Mouse (Mus musculus) embryonic facial prominence, embryonic 15.5 days (tissue): ENCODE results near the gene Stoml2. TPM values are rescaled to one million over a fixed set of nuclear protein-coding genes. Genes with fewer than 3 reads are reported as not detected.
"Not testable (repeated sequence)": the region's sequence is repeated elsewhere in the genome, so short reads cannot be mapped to it uniquely, and the experiment has no call there.

Source experiments
- ATAC-seq: fragments of 200-750 bp; cut with Nextera tagmentation; 2 replicates; pipeline ENCODE4 v1.8.0; 2017; ENCODE audit warnings: low read depth, moderate TSS enrichment; ENCODE audit not compliant: insufficient number of reproducible peaks, low FRiP score, low TSS enrichment
- H3K27ac ChIP-seq: fragments of 300-500 bp; sonication (generic); replicated peaks from 2 replicates; pipeline ENCODE4 v1.5.1; 2015; ENCODE audit warnings: mild to moderate bottlenecking, inconsistent platforms
- H3K27me3 ChIP-seq: fragments of 300-500 bp; sonication (generic); 2 replicates; pipeline ENCODE4 v1.6.1; 2015; ENCODE audit warnings: inconsistent platforms
- H3K36me3 ChIP-seq: fragments of 300-500 bp; sonication (generic); 2 replicates; pipeline ENCODE4 v1.6.1; 2015; ENCODE audit warnings: mild to moderate bottlenecking, inconsistent platforms
- H3K4me1 ChIP-seq: fragments of 300-500 bp; sonication (generic); 2 replicates; pipeline ENCODE4 v1.6.1; 2015; ENCODE audit warnings: inconsistent platforms
- H3K4me2 ChIP-seq: fragments of 300-500 bp; sonication (generic); replicated peaks from 2 replicates; pipeline ENCODE4 v1.6.1; 2015; ENCODE audit warnings: mild to moderate bottlenecking, inconsistent platforms
- H3K4me3 ChIP-seq: fragments of 300-500 bp; sonication (generic); replicated peaks from 2 replicates; pipeline ENCODE4 v1.5.1; 2015; ENCODE audit warnings: mild to moderate bottlenecking, inconsistent platforms
- H3K9ac ChIP-seq: fragments of 300-500 bp; sonication (generic); 2 replicates; pipeline ENCODE4 v1.6.1; 2015; ENCODE audit warnings: inconsistent platforms
- H3K9me3 ChIP-seq: fragments of 300-500 bp; sonication (generic); replicated peaks from 2 replicates; pipeline ENCODE4 v1.6.1; 2016; ENCODE audit warnings: inconsistent platforms
- WGBS: fragments of 180-500 bp; shearing (Covaris S2); methylation state at CpG from one replicate; pipeline ENCODE4 v1.1.7; 2015; 5-methylcytosine and 5-hydroxymethylcytosine counted together
- polyA plus RNA-seq: library from polyadenylated mRNA; unstranded; fragments of >200 nt; fragmentation: Nextera tagmentation; extraction: Ambion mirVana; gene quantifications from 2 replicates; pipeline ENCODE4 v1.2.1, GENCODE M21; 2015

Gene Stoml2
- polyA plus RNA-seq, 1 experiment from 2014 or later: 294 TPM

- not testable (repeated sequence) for H3K36me3 ChIP-seq, H3K9me3 ChIP-seq, H3K27me3 ChIP-seq
- H3K27ac ChIP-seq: peak within 1 kb of the TSS; percentile 99
- peak within 1 kb of the TSS; percentile 98 for H3K9ac ChIP-seq
- WGBS: under 1% methylated on average over 51 of the region's 56 CpGs
- H3K4me1 ChIP-seq: peaks cover 27% of the 10 kb centered on the region
- H3K4me2 ChIP-seq: peak within 1 kb of the TSS; percentile 61
- ATAC-seq: peak; percentile 99
- peak within 1 kb of the TSS; percentile 94 for H3K4me3 ChIP-seq
Observed at GRCm38 (mm10) chr4:43000141-43000986, 31.1 kb downstream of the Stoml2 start, which contains the start of gene Vcp. Gene Vcp (minus strand): TSS chr4:43000507.

DNA sequence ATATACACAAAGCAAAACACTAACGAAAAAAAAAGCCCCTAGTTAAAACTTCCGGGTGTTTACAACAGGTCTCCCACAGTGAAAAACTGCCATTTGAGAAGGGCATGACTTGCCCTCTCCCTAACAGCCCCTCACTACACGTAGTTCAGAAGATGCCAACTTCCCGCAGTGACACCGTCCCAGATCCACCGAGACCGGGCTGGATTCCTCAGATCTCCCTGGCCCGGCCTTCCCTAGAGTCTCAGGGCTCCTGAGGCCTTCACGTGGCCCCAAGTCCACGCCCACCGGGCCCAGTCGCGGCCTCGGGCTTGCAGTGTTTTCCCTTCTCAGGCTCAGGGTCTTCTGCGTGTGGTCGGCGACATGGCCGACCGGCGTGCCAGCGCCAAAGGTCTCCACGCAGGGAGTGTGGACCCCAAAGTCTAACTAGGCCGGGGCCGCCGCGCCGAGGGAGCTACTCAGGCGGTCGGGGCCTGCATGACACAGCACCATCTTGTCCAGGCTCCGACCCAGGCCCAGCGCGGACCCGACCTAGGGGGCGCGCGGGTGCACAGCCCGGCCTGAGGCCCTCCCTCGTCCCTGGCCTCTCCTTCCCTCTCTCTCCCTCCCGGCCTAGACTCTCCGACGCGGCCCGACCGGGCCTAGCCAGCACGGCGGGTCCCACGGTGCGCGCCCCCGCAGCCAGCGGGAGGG lies 31.9 kb downstream of the Stoml2 start:
- peak overlapping the region; percentile 98 for H3K9ac ChIP-seq
- H3K9me3 ChIP-seq: no peaks in the 10 kb centered on the region
- peaks cover 12% of the 10 kb centered on the region for H3K36me3 ChIP-seq
- H3K27me3 ChIP-seq: no peaks in the 10 kb centered on the region
- H3K4me3 ChIP-seq: peak overlapping the region; percentile 94
- peak; percentile 78 for ATAC-seq
- peaks cover 27% of the 10 kb centered on the region for H3K4me1 ChIP-seq
- WGBS: under 1% methylated on average over 49 of the region's 51 CpGs
- peak overlapping the region; percentile 99 for H3K27ac ChIP-seq
- peak overlapping the region; percentile 61 for H3K4me2 ChIP-seq

GRCm38 (mm10) chr4:42998022-42998421 lies 33.5 kb downstream of the Stoml2 start:
- WGBS: 48% methylated on average over 2 of the region's 2 CpGs
- Histone ChIP-seq H3K36me3 (peaks cover 28% of the 10 kb centered on the region), H3K4me3 (peak overlapping the region; percentile 94), H3K4me1 (peaks cover 27% of the 10 kb centered on the region), H3K9me3 (no peaks in the 10 kb centered on the region), H3K27ac (no peak overlapping the region), H3K4me2 (peak overlapping the region; percentile 61), H3K27me3 (no peaks in the 10 kb centered on the region), H3K9ac (peak overlapping the region; percentile 98; the same call in 1 of the 2 replicates)
- ATAC-seq: no peak

GRCm38 (mm10) chr4:42988296-42988695 lies 43.2 kb downstream of the Stoml2 start:
- 75% methylated on average over 1 of the region's 1 CpGs for WGBS
- ATAC-seq: no peak

DNA sequence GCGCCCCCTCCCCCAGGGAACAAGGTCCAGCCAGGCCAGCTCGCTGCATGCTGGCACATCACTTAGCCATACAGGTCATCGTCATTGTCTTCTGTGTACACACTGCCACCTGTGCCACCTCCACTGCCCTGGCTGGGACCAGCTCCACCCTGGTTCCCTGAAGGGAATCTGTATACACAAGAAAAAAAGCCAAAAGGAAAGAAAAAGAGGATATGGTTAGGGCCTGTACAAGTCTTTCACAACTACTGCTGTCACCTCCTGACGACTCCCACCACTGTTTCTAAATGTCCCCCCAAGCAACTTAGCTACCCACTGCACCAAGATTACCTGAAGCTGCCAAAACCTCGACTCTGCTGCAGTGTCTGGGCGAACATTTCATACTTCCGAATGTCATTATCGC lies 51.0 kb downstream of the Stoml2 start:
- H3K9ac ChIP-seq, H3K27me3 ChIP-seq, H3K4me1 ChIP-seq, H3K9me3 ChIP-seq, H3K4me3 ChIP-seq, ATAC-seq, H3K27ac ChIP-seq, H3K4me2 ChIP-seq: not testable (repeated sequence)
- peaks cover 59% of the 10 kb centered on the region for H3K36me3 ChIP-seq
- WGBS: 83% methylated on average over 8 of the region's 8 CpGs

More at GRCm38 (mm10) chr4:42988296-42988695, 43.2 kb downstream of the Stoml2 start:
- Histone ChIP-seq H3K4me3 (no peak overlapping the region), H3K36me3 (peaks cover 95% of the 10 kb centered on the region), H3K4me1 (no peaks in the 10 kb centered on the region), H3K9ac (no peak overlapping the region), H3K27ac (no peak overlapping the region), H3K4me2 (no peak overlapping the region), H3K9me3 (no peaks in the 10 kb centered on the region), H3K27me3 (no peaks in the 10 kb centered on the region)

DNA sequence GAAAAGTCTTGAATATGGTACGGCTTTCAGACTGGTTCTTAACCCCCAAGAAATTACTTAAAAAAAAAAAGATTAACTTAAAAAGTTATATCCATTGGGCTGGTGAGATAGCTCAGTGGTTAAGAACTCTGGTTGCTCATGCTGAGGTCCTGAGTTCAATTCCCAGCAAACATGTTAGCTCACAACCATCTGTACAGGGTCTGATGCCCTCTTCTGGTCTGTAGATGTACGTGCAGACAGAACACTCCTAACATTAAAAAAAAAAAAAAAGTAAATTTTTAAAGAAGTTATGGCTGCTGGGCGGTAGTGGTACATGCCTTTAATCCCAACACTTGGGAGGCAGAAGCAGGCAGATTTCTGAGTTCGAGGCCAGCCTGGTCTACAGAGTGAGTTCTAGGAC lies 53.4 kb downstream of the Stoml2 start:
- no peaks in the 10 kb centered on the region for H3K9me3 ChIP-seq
- 91% methylated on average over 4 of the region's 4 CpGs for WGBS
- no peak overlapping the region for H3K4me2 ChIP-seq
- H3K36me3 ChIP-seq: peaks cover 35% of the 10 kb centered on the region
- H3K9ac ChIP-seq: no peak overlapping the region
- no peak overlapping the region for H3K4me3 ChIP-seq
- H3K27ac ChIP-seq: no peak overlapping the region
- no peaks in the 10 kb centered on the region for H3K4me1 ChIP-seq
- H3K27me3 ChIP-seq: no peaks in the 10 kb centered on the region
- ATAC-seq: no peak

Other genes starting within 250 kb of the Stoml2 start
- not detected in 2 replicates for gene Fam205a1, start 177.8 kb downstream of the Stoml2 start, polyA plus RNA-seq
- 0.08 and 0.11 TPM in 2 replicates for gene Gm12394, start 174.9 kb downstream of the Stoml2 start, polyA plus RNA-seq
- 0.36 and 0.46 TPM in 2 replicates for gene Fam205c, start 157.5 kb downstream of the Stoml2 start, polyA plus RNA-seq
- gene Phf24, start 115.0 kb downstream of the Stoml2 start, polyA plus RNA-seq: 2.0 and 2.8 TPM in 2 replicates
- 10.4 and 11.6 TPM in 2 replicates for gene Dnajb5, start 81.9 kb downstream of the Stoml2 start, polyA plus RNA-seq
- 0.24 and 1.6 TPM in 2 replicates for gene 1700022I11Rik, start 62.1 kb downstream of the Stoml2 start, polyA plus RNA-seq
- gene Vcp, start 31.2 kb downstream of the Stoml2 start, polyA plus RNA-seq: 478 and 494 TPM in 2 replicates
- gene Fancg, start 21.2 kb downstream of the Stoml2 start, polyA plus RNA-seq: 19.8 and 22.3 TPM in 2 replicates
- gene Pigo, start 5.9 kb downstream of the Stoml2 start, polyA plus RNA-seq: 23.4 and 23.9 TPM in 2 replicates
- gene Fam214b, start 14.5 kb upstream of the Stoml2 start, polyA plus RNA-seq: 16.9 and 17.2 TPM in 2 replicates
- gene Unc13b, start 27.2 kb upstream of the Stoml2 start, polyA plus RNA-seq: 4.9 and 6.3 TPM in 2 replicates
- 0.42 and 0.63 TPM in 2 replicates for gene Atp8b5, start 235.4 kb upstream of the Stoml2 start, polyA plus RNA-seq